Mouse (Mus musculus) E14TG2a.4 (cell line): ENCODE measurements around the gene Washc3.

Source experiments
- H3K27me3 ChIP-seq: 2 replicates; pipeline ENCODE4 v1.6.1; 2014; ENCODE audit warnings: low read length, control low read depth; ENCODE audit not compliant: insufficient read depth
- H3K36me3 ChIP-seq: 2 replicates; pipeline ENCODE4 v1.6.1; 2014; ENCODE audit warnings: low read length, control low read depth; ENCODE audit not compliant: insufficient read depth
- H3K4me1 ChIP-seq: replicated peaks from 2 replicates; pipeline ENCODE4 v1.6.1; 2014; ENCODE audit warnings: low read depth, low read length, control low read depth
- H3K4me3 ChIP-seq: replicated peaks from 2 replicates; pipeline ENCODE4 v1.5.1; 2014; ENCODE audit warnings: mild to moderate bottlenecking, low read length
- H3K9me3 ChIP-seq: 2 replicates; pipeline ENCODE4 v1.6.1; 2014; ENCODE audit warnings: low read length, control low read depth
- CTCF ChIP-seq: conservative IDR thresholded peaks from 2 replicates; pipeline ENCODE4 v1.5.1; 2014; ENCODE audit warnings: low read length
- NANOG ChIP-seq: IDR thresholded peaks from 2 replicates; pipeline ENCODE4 v1.6.1; 2014; ENCODE audit warnings: borderline replicate concordance, low read length, mixed read lengths
- POU5F1 ChIP-seq: IDR thresholded peaks from 2 replicates; pipeline ENCODE4 v1.6.1; 2014; ENCODE audit warnings: low read length, borderline replicate concordance

Washc3 gene

GRCm38 (mm10) chr10:88202581-88202980, 1.7 kb downstream of the Washc3 start:
- Histone ChIP-seq H3K4me3 (no peak overlapping the region), H3K4me1 (peaks cover 10% of the 10 kb centered on the region), H3K36me3 (peaks cover 5% of the 10 kb centered on the region), H3K27me3 (no peaks in the 10 kb centered on the region), H3K9me3 (no peaks in the 10 kb centered on the region)
- TF ChIP-seq CTCF (no peak), NANOG (no peak), POU5F1 (no peak)

- peaks cover 10% of the 10 kb centered on the region for H3K4me1 ChIP-seq
- no peaks in the 10 kb centered on the region for H3K9me3 ChIP-seq
- peaks cover 5% of the 10 kb centered on the region for H3K36me3 ChIP-seq
- H3K27me3 ChIP-seq, result no peaks in the 10 kb centered on the region
- H3K4me3 ChIP-seq, result no peak overlapping the region
- no peak for TF ChIP-seq CTCF
- TF ChIP-seq POU5F1, result no peak
- TF ChIP-seq NANOG, result no peak
These were observed 2.3 kb downstream of the Washc3 start for GRCm38 (mm10) chr10:88203236-88203635.

GRCm38 (mm10) chr10:88212644-88213043, 11.8 kb downstream of the Washc3 start:
- TF ChIP-seq POU5F1, result no peak
- no peak for TF ChIP-seq CTCF
- no peak for TF ChIP-seq NANOG
- Histone ChIP-seq H3K27me3 (no peaks in the 10 kb centered on the region), H3K36me3 (no peaks in the 10 kb centered on the region), H3K4me1 (no peaks in the 10 kb centered on the region), H3K9me3 (no peaks in the 10 kb centered on the region), H3K4me3 (no peak overlapping the region)

- Histone ChIP-seq H3K9me3 (no peaks in the 10 kb centered on the region), H3K36me3 (no peaks in the 10 kb centered on the region), H3K4me3 (no peak overlapping the region), H3K27me3 (no peaks in the 10 kb centered on the region), H3K4me1 (no peaks in the 10 kb centered on the region)
- TF ChIP-seq CTCF (no peak), NANOG (no peak), POU5F1 (no peak)
These were observed 14.1 kb downstream of the Washc3 start for GRCm38 (mm10) chr10:88214800-88215514.

GRCm38 (mm10) chr10:88218161-88218560, 17.3 kb downstream of the Washc3 start:
- H3K4me1 ChIP-seq, result no peaks in the 10 kb centered on the region
- no peak overlapping the region for H3K4me3 ChIP-seq
- no peaks in the 10 kb centered on the region for H3K9me3 ChIP-seq
- no peaks in the 10 kb centered on the region for H3K27me3 ChIP-seq
- TF ChIP-seq POU5F1 (no peak), NANOG (no peak), CTCF (no peak)
- H3K36me3 ChIP-seq, result peaks cover 5% of the 10 kb centered on the region

- H3K27me3 ChIP-seq, result no peaks in the 10 kb centered on the region
- no peak overlapping the region for H3K4me3 ChIP-seq
- H3K4me1 ChIP-seq, result no peaks in the 10 kb centered on the region
- peaks cover 5% of the 10 kb centered on the region for H3K36me3 ChIP-seq
- TF ChIP-seq NANOG (no peak), POU5F1 (no peak), CTCF (no peak)
- H3K9me3 ChIP-seq, result no peaks in the 10 kb centered on the region
These were observed 20.8 kb downstream of the Washc3 start for GRCm38 (mm10) chr10:88221718-88222117.

- Histone ChIP-seq H3K4me1 (peaks cover 6% of the 10 kb centered on the region; the same call in 1 of the 2 replicates), H3K36me3 (peaks cover 5% of the 10 kb centered on the region), H3K4me3 (no peak overlapping the region), H3K27me3 (no peaks in the 10 kb centered on the region), H3K9me3 (no peaks in the 10 kb centered on the region)
- TF ChIP-seq NANOG (no peak), CTCF (no peak), POU5F1 (no peak)
These were observed 24.5 kb downstream of the Washc3 start for GRCm38 (mm10) chr10:88225421-88225820.

- no peaks in the 10 kb centered on the region; the same call in 1 of the 2 replicates for H3K36me3 ChIP-seq
- TF ChIP-seq CTCF, result no peak
- TF ChIP-seq POU5F1, result no peak
- TF ChIP-seq NANOG, result no peak
- H3K27me3 ChIP-seq, result no peaks in the 10 kb centered on the region
- H3K4me3 ChIP-seq, result no peak overlapping the region
- H3K9me3 ChIP-seq, result no peaks in the 10 kb centered on the region
- H3K4me1 ChIP-seq, result peaks cover 6% of the 10 kb centered on the region; the same call in 1 of the 2 replicates
These were observed 27.1 kb downstream of the Washc3 start for GRCm38 (mm10) chr10:88227962-88228361.
